ENCODE assay signal across 9 mouse cellular contexts in the genomic region with DNA sequence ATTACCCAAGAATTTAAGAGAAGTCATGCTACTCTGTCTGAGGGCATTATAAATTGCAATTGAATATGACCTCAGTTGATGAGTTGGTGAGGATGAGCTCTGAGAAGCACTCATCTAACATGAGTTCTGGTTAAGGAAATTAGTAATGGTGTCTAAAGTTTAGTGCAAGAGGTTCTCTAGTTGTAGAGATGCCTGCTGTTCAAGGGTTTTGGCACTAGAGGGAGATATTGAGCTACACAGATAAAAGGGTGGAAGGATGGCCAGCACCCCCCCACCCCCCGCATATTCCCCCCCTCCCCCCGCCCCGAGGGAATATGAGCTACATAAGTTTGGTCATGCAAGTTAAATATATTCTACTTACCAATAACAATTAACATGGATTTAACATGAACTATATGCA.
DNase-seq lines count a peak whose midpoint lies in the region; ATAC-seq and TF ChIP-seq lines count a peak whose summit lies in the region.
"Had no signal": no experiment of that assay in that cellular context is flagged by ENCODE, and none has a peak within 500 bp of the region (broad histone marks: within the 10 kb centered on the region; RNA-seq: fewer than 3 reads in every experiment).

No protein-coding gene starts in this region.

- H3K9ac ChIP-seq in CH12.LX (ENCODE audit: insufficient read depth, low read depth), result no peak overlapping the region
- H3K9ac ChIP-seq: liver, embryonic 15.5 days had no signal

- no peak for TF ChIP-seq EP300 in CH12.LX (IDR thresholded peaks at IDR 0.05; ENCODE audit: low read length)

- DNase-seq in kidney, postnatal 10 days, result peak; percentile 11
- no peak for DNase-seq in kidney, adult 11 months
- peak; percentile 48 for DNase-seq in CH12.LX (ENCODE audit: extremely low read depth)
- peak; percentile 47 for DNase-seq in R1 (ENCODE audit: low read depth, low spot score)
- DNase-seq in heart, postnatal 10 days, result no peak
- no peak for DNase-seq in left cerebral cortex, postnatal 14 days (ENCODE audit: low spot score in 2 of 2)

- H3K4me3 ChIP-seq in CH12.LX (replicated peaks in 1 of 3; ENCODE audit: low read depth in 2 of 3, low read length in 2 of 3, poor library complexity in 1 of 3), result no peak overlapping the region
- H3K4me3 ChIP-seq: erythroblast, embryonic 14.5 days; liver, embryonic 15.5 days had no signal

- in situ Hi-C loops in CH12.LX (cut with MboI; ENCODE audit: low pct_ligation_motif_present, low pct_unique_long_range_greater_than_20kb, low sequenced_read_pairs), result no loop called here

- intact Hi-C loops in heart, postnatal 10 days (cut with DNase I), result no loop called here
- intact Hi-C loops in left cerebral cortex, postnatal 14 days (cut with DNase I), result no loop called here

- no peaks in the 10 kb centered on the region for H3K4me1 ChIP-seq in CH12.LX (ENCODE audit: control insufficient read depth in 1 of 2, insufficient read depth in 2 of 2)
- H3K4me1 ChIP-seq: liver, embryonic 15.5 days had no signal

- no peak overlapping the region for H3K27ac ChIP-seq in CH12.LX (ENCODE audit: insufficient read depth, low read depth)
- H3K27ac ChIP-seq: liver, embryonic 15.5 days had no signal

- TF ChIP-seq POLR2A in CH12.LX (IDR thresholded peaks at IDR 0.05; ENCODE audit: low read depth, low read length), result no peak

- no peaks in the 10 kb centered on the region for H3K79me2 ChIP-seq in CH12.LX (replicated peaks; ENCODE audit: control insufficient read depth, extremely low read depth, insufficient read depth, poor library complexity, severe bottlenecking)

- H3K9me3 ChIP-seq in CH12.LX (replicated peaks; ENCODE audit: low read length), result no peaks in the 10 kb centered on the region
- H3K9me3 ChIP-seq: liver, embryonic 15.5 days had no signal

- ATAC-seq in megakaryocyte, adult 5-6 weeks (ENCODE audit: poor library complexity, severe bottlenecking), result peak; percentile 72

- peak; percentile 33 to 62; a peak in 2 of 4 replicates for TF ChIP-seq CTCF in CH12.LX (conservative IDR thresholded peaks at IDR 0.05 in 1 of 2, IDR thresholded peaks at IDR 0.05 in 1 of 2; ENCODE audit: low read depth in 2 of 2, low read length in 2 of 2)

- H3K4me2 ChIP-seq in CH12.LX (ENCODE audit: insufficient read depth, low read depth, poor library complexity, severe bottlenecking), result no peak overlapping the region
- H3K4me2 ChIP-seq: liver, embryonic 15.5 days had no signal

- peak; percentile 63 for TF ChIP-seq RAD21 in CH12.LX (IDR thresholded peaks at IDR 0.05; ENCODE audit: low read depth, low read length)

- dilution Hi-C loops in CH12.LX (cut with MboI; ENCODE audit: extremely low pct_ligation_motif_present, extremely low pct_unique_long_range_greater_than_20kb, low sequenced_read_pairs), result no loop called here

- no peaks in the 10 kb centered on the region for H3K36me3 ChIP-seq in CH12.LX (replicated peaks in 1 of 2; ENCODE audit: control insufficient read depth in 1 of 2, insufficient read depth in 1 of 2, low read length in 1 of 2)
- H3K36me3 ChIP-seq: liver, embryonic 15.5 days had no signal

- no peaks in the 10 kb centered on the region for H3K27me3 ChIP-seq in CH12.LX (replicated peaks)
- H3K27me3 ChIP-seq: liver, embryonic 15.5 days had no signal

TF ChIP-seq in CH12.LX, 34 proteins besides CTCF, POLR2A, EP300 and RAD21:
- TF ChIP-seq SIN3A (IDR thresholded peaks at IDR 0.05; ENCODE audit: low read length) (no peak), ZKSCAN1 (IDR thresholded peaks at IDR 0.05; ENCODE audit: borderline replicate concordance, low read depth, low read length) (no peak), SMC3 (IDR thresholded peaks at IDR 0.05; ENCODE audit: low read depth, low read length) (peak; percentile 57)

Comparison
In these comparisons a context has a peak if more than half of its experiments do, and no peak if none do; other contexts are left out.
1. DNase-seq: peak in kidney, postnatal 10 days (single experiment), CH12.LX (single experiment) and R1 (single experiment); none in kidney, adult 11 months (single experiment), heart, postnatal 10 days (0 of 2) and left cerebral cortex, postnatal 14 days (0 of 2).